Mouse (Mus musculus) megakaryocyte, embryonic 14.5 days (primary cell): ENCODE data around the gene Fam19a2. TPM values are rescaled to one million over a fixed set of nuclear protein-coding genes. Genes with fewer than 3 reads are reported as not detected.
A peak's percentile ranks its signal among the peaks of the same experiment; 100 is the strongest.

Source experiments
- H3K27me3 ChIP-seq: replicated peaks from 2 replicates; pipeline ENCODE3; 2012; ENCODE audit warnings: inconsistent platforms
- H3K36me3 ChIP-seq: replicated peaks from 2 replicates; pipeline ENCODE3; 2012; ENCODE audit warnings: low read length, inconsistent platforms, mixed read lengths
- H3K4me1 ChIP-seq: 2 replicates; pipeline ENCODE4 v1.6.1; 2012; ENCODE audit warnings: inconsistent platforms
- H3K4me3 ChIP-seq: replicated peaks from 2 replicates; pipeline ENCODE3; 2012; ENCODE audit warnings: moderate library complexity, mild to moderate bottlenecking, inconsistent platforms
- H3K9me3 ChIP-seq: 2 replicates; pipeline ENCODE4 v1.6.1; 2012; ENCODE audit warnings: inconsistent platforms
- FLI1 ChIP-seq: IDR thresholded peaks from 2 replicates; pipeline ENCODE4 v1.6.1; 2012; ENCODE audit warnings: low read length, inconsistent platforms, mixed read lengths
- GATA1 ChIP-seq: IDR thresholded peaks from 3 replicates; pipeline ENCODE4 v1.6.1; 2012; ENCODE audit warnings: mixed read lengths, low read length, inconsistent platforms, borderline replicate concordance
- polyA plus RNA-seq: library from polyadenylated mRNA; stranded (reverse); fragments of >175 nt; gene quantifications from 2 replicates; pipeline ENCODE4 v1.2.3, GENCODE M21; 2012; ENCODE audit warnings: low replicate concordance; ENCODE audit not compliant: insufficient read depth

The Fam19a2 gene
- polyA plus RNA-seq, 1 experiment: not detected

- H3K4me1 ChIP-seq: no peaks in the 10 kb centered on the region
- H3K36me3 ChIP-seq: no peaks in the 10 kb centered on the region
- TF ChIP-seq FLI1 (no peak), GATA1 (no peak)
- no peaks in the 10 kb centered on the region for H3K27me3 ChIP-seq
- H3K9me3 ChIP-seq: peaks cover 14% of the 10 kb centered on the region; the same call in 1 of the 2 replicates
- H3K4me3 ChIP-seq: no peak overlapping the region
Measured at GRCm38 (mm10) chr10:123367152-123367864, 103.5 kb downstream of the Fam19a2 start.

DNA sequence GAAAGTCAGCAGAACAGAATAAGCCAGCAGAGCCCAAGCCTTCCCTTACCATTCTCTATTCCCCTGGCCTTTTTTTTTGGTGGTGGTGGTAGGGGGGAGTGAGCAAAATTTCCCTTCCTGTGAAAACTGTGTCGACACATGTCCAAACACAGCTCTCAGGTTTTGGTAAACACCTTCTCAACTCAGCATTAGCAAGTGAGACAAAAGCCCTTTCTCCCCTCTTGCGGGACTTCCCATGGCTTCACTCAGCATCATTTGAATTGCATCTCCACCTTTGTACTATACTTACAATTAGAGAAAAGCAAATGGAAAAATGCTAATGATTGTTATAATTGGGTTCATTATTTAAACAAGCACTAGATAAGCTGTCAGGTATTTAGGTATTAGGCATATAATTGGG, 119.5 kb downstream of the Fam19a2 start:
- Histone ChIP-seq H3K36me3 (no peaks in the 10 kb centered on the region), H3K9me3 (peaks cover 11% of the 10 kb centered on the region), H3K27me3 (no peaks in the 10 kb centered on the region), H3K4me1 (no peaks in the 10 kb centered on the region), H3K4me3 (no peak overlapping the region)
- TF ChIP-seq GATA1 (no peak), FLI1 (no peak)

DNA sequence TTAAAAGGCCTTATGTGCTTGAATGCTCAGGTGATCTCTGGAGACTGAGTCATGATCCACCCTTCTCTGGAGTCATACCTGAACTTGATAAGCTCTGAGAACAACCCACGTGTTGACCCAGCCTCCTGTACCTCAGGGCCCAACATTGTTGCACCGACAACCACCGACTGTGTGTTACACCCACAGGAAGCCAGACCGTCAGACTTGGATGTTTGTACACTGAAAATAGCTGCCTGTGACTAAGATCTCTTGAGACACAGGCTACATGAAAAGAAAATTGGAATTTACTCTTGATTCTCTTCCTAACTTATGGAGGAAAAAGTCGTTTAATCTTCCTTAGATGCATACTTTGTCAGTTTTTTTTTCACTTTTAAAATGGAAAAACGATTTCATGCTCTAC, 121.8 kb downstream of the Fam19a2 start:
- H3K9me3 ChIP-seq: peaks cover 11% of the 10 kb centered on the region
- H3K27me3 ChIP-seq: no peaks in the 10 kb centered on the region
- no peaks in the 10 kb centered on the region for H3K36me3 ChIP-seq
- H3K4me1 ChIP-seq: no peaks in the 10 kb centered on the region
- H3K4me3 ChIP-seq: no peak overlapping the region
- TF ChIP-seq FLI1 (no peak), GATA1 (no peak)

DNA sequence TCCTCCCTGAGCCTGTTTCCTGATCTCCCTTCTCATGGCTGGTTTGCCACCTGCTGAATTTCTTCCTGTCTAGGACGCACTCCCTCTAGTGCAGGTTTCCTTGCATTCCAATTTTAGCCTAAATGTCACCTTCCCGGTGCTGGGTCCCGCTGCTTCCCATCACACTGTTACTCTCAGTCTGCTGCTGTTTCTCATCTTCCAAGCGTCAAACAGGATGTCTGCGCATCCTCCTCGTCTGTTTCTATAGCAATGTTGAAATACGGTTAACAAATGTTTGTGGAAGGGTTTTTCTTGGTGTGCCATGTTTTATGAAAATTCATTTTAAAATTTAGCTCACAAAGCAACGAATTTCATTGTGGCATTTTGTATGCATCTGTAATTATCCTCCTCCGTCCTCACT, 131.6 kb downstream of the Fam19a2 start:
- no peak for TF ChIP-seq GATA1
- no peak for TF ChIP-seq FLI1
- no peaks in the 10 kb centered on the region for H3K36me3 ChIP-seq

GRCm38 (mm10) chr10:123398136-123398535, 134.3 kb downstream of the Fam19a2 start:
- no peaks in the 10 kb centered on the region for H3K4me1 ChIP-seq
- H3K36me3 ChIP-seq: no peaks in the 10 kb centered on the region
- no peak overlapping the region for H3K4me3 ChIP-seq
- peaks cover 17% of the 10 kb centered on the region; the same call in 1 of the 2 replicates for H3K9me3 ChIP-seq
- no peak for TF ChIP-seq GATA1
- TF ChIP-seq FLI1: no peak
- no peaks in the 10 kb centered on the region for H3K27me3 ChIP-seq

More for the DNA sequence above, 131.6 kb downstream of the Fam19a2 start:
- H3K27me3 ChIP-seq: no peaks in the 10 kb centered on the region
- 0 out of 2 replicates have a peak, but pooled peaks cover 9% of the 10 kb centered on the region for H3K9me3 ChIP-seq
- H3K4me3 ChIP-seq: no peak overlapping the region
- H3K4me1 ChIP-seq: no peaks in the 10 kb centered on the region

DNA sequence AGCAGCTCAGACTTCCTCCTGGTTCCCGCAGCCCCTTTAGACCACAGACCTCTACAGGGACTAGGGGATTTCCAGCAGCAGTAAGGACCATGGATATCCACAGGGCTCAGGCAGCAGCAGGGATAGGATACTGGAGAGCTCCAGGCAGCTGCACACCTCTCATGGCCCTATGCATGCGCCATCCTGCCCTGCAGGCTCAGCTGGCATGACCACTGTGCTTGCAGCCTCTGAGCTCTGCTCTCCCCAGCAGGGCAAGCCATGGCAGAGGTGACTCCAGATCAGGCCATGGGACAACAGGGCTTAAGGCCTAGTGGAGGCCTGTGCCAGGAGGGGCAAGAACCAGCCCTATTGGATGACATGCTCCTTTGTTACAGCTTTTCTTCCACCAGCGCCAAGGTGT, 137.4 kb downstream of the Fam19a2 start:
- Histone ChIP-seq H3K4me3 (peak overlapping the region; percentile 33), H3K27me3 (no peaks in the 10 kb centered on the region), H3K4me1 (no peaks in the 10 kb centered on the region), H3K9me3 (peaks cover 21% of the 10 kb centered on the region), H3K36me3 (no peaks in the 10 kb centered on the region)
- TF ChIP-seq GATA1: no peak
- no peak for TF ChIP-seq FLI1

- Histone ChIP-seq H3K36me3 (no peaks in the 10 kb centered on the region), H3K9me3 (peaks cover 15% of the 10 kb centered on the region), H3K4me1 (no peaks in the 10 kb centered on the region), H3K4me3 (no peak overlapping the region), H3K27me3 (no peaks in the 10 kb centered on the region)
- no peak for TF ChIP-seq FLI1
- no peak for TF ChIP-seq GATA1
Measured at GRCm38 (mm10) chr10:123402460-123402859, 138.7 kb downstream of the Fam19a2 start.

DNA sequence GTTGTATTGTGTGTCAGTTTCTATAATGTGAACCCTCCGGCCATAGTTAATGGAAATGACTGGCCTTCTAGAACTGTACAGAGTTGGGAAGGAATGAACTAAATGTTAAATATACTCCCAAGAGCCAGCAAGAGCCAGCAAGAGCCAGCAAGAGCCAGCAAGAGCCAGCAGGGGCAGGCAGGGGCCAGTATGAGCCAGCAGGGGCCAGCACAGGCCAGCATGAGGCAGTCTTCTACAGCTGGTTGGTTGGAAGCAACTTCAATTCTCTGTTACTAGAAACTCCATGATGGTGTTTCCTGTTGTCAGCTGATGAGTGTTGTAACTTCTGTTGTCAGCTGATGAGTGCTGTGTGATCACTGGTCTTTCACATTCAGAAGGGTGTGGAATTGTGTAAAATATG, 151.2 kb downstream of the Fam19a2 start:
- H3K27me3 ChIP-seq: no peaks in the 10 kb centered on the region
- H3K4me3 ChIP-seq: no peak overlapping the region
- H3K4me1 ChIP-seq: no peaks in the 10 kb centered on the region
- no peaks in the 10 kb centered on the region for H3K36me3 ChIP-seq
- TF ChIP-seq FLI1: no peak
- peaks cover 6% of the 10 kb centered on the region for H3K9me3 ChIP-seq

DNA sequence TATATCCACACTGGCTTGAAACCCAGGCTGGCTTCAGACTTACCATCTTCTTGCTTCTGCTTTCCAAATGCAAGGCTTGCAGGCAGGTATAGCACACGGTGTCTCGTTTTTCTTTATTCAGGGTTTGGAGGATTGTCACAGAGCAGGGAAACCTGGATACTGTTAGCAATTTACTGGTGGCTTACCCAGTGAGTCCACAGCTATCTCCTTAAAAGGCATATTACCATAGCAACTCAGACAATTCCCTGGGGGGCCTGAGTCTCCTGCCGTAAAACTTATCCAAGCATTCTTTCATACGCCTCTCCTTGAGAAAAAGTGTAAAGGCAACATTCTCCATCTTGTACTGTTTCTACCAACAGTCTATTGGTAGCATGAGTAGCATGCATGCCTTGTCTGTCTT, 152.2 kb downstream of the Fam19a2 start:
- TF ChIP-seq FLI1 (no peak), GATA1 (no peak)
- H3K9me3 ChIP-seq: peaks cover 6% of the 10 kb centered on the region
- H3K27me3 ChIP-seq: no peaks in the 10 kb centered on the region
- H3K4me1 ChIP-seq: no peaks in the 10 kb centered on the region
- H3K36me3 ChIP-seq: no peaks in the 10 kb centered on the region
- H3K4me3 ChIP-seq: no peak overlapping the region

- Histone ChIP-seq H3K9me3 (peaks cover 6% of the 10 kb centered on the region), H3K36me3 (no peaks in the 10 kb centered on the region), H3K27me3 (no peaks in the 10 kb centered on the region), H3K4me3 (no peak overlapping the region), H3K4me1 (no peaks in the 10 kb centered on the region)
- TF ChIP-seq FLI1 (no peak), GATA1 (no peak)
Measured at GRCm38 (mm10) chr10:123418616-123419173, 154.9 kb downstream of the Fam19a2 start.

GRCm38 (mm10) chr10:123420249-123420648, 156.5 kb downstream of the Fam19a2 start:
- TF ChIP-seq FLI1: no peak
- no peak for TF ChIP-seq GATA1
- H3K4me3 ChIP-seq: no peak overlapping the region
- no peaks in the 10 kb centered on the region for H3K36me3 ChIP-seq
- no peaks in the 10 kb centered on the region for H3K4me1 ChIP-seq
- no peaks in the 10 kb centered on the region for H3K27me3 ChIP-seq
- peaks cover 6% of the 10 kb centered on the region for H3K9me3 ChIP-seq
